Comparison of ENCODE assay signal across 8 mouse cellular contexts in the genomic region with DNA sequence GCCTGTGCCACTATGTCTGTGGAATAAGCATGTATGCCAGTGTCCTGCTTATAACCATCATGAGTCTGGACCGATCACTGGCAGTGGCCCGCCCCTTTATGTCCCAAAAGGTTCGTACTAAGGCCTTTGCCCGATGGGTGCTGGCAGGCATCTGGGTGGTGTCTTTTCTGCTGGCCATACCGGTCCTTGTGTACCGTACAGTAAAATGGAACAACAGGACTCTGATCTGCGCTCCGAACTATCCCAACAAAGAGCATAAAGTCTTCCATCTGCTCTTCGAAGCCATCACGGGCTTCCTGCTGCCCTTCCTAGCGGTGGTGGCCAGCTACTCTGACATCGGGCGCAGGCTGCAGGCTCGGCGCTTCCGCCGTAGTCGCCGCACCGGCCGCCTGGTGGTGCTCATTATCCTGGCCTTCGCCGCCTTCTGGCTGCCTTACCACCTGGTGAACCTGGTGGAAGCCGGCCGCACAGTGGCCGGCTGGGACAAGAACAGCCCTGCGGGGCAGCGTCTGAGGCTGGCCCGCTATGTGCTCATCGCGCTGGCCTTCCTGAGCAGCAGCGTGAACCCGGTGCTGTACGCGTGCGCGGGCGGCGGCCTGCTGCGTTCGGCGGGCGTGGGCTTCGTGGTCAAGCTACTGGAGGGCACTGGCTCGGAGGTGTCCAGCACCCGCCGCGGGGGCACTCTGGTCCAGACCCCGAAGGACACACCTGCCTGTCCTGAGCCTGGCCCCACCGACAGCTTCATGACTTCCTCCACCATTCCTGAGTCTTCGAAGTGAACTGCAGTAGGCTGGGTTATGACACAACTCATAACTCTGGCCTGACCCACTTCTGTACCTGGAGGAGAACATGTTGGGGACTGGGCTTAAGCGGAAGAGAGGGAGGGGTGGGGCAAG. TPM values are rescaled to one million over a fixed set of nuclear protein-coding genes. Genes with fewer than 3 reads are reported as not detected.
A peak's percentile ranks its signal among the peaks of the same experiment; 100 is the strongest.
DNase-seq lines count a peak whose midpoint lies in the region; ATAC-seq lines count a peak whose summit lies in the region.

No protein-coding gene starts in this region.

- H3K36me3 ChIP-seq in neural tube, embryonic 14.5 days (ENCODE audit: control insufficient read depth, insufficient read depth, low read length), result no peaks in the 10 kb centered on the region

- H3K27me3 ChIP-seq in neural tube, embryonic 14.5 days (ENCODE audit: control insufficient read depth, insufficient read depth, low read length), result peaks cover 23% of the 10 kb centered on the region

- WGBS in neural tube, embryonic 14.5 days, result 11% methylated on average over 50 of the region's 52 CpGs

- no peak overlapping the region; the same call in 1 of the 2 replicates for H3K27ac ChIP-seq in neural tube, embryonic 14.5 days (ENCODE audit: low read depth, low read length)

- peak overlapping the region; percentile 68 for H3K4me2 ChIP-seq in neural tube, embryonic 14.5 days (ENCODE audit: low read depth, low read length)

- DNase-seq in spleen, postnatal 4 days (ENCODE audit: low spot score in 2 of 2), result peak; percentile 50 to 79
- DNase-seq in spleen, adult 12 weeks (ENCODE audit: low spot score), result no peak
- peak; percentile 75 to 82 for DNase-seq in cerebellum, postnatal 14 days
- peak; percentile 75 for DNase-seq in kidney, adult 11 months
- DNase-seq in lung, adult 18-20 months, result peak; percentile 63 to 70
- DNase-seq in frontal cortex, postnatal 25 days (ENCODE audit: low spot score in 2 of 2), result no peak

- peak; percentile 15 for ATAC-seq in granulocyte monocyte progenitor cell, adult 5-6 weeks (replicated peaks; ENCODE audit: poor library complexity, severe bottlenecking)
- peak; percentile 73 for ATAC-seq in neural tube, embryonic 14.5 days (ENCODE audit: low read depth)

- peak overlapping the region; percentile 35 for H3K4me3 ChIP-seq in neural tube, embryonic 14.5 days (ENCODE audit: low read depth, low read length)

- no peaks in the 10 kb centered on the region for H3K9me3 ChIP-seq in neural tube, embryonic 14.5 days (ENCODE audit: control insufficient read depth, low read length)

- peak overlapping the region; percentile 50 for H3K9ac ChIP-seq in neural tube, embryonic 14.5 days (replicated peaks; ENCODE audit: low read depth, low read length)

- 0 out of 2 replicates have a peak, but pooled peaks cover 2% of the 10 kb centered on the region for H3K4me1 ChIP-seq in neural tube, embryonic 14.5 days (ENCODE audit: control insufficient read depth, insufficient read depth, low read length)

RNA-seq across cellular contexts. Expression of gene Ltb4r1, which starts 2.0 kb away (rescaled TPM):
- total RNA-seq in granulocyte monocyte progenitor cell, adult 5-6 weeks (2014; fragmentation: Nextera tagmentation), result 19.4 and 23.3 TPM in 2 replicates
- 19.8 and 25.8 TPM in 2 replicates for total RNA-seq in granulocyte monocyte progenitor cell, adult 5-6 weeks (2017)
- polyA plus RNA-seq in neural tube, embryonic 14.5 days (2014; fragmentation: Nextera tagmentation; extraction: Ambion mirVana), result 0.19 and 0.24 TPM in 2 replicates

RNA-seq across cellular contexts. Expression of gene Ltb4r2, which starts 6.5 kb away (rescaled TPM):
- 0.56 and 2.1 TPM in 2 replicates for total RNA-seq in granulocyte monocyte progenitor cell, adult 5-6 weeks (2014; fragmentation: Nextera tagmentation)
- total RNA-seq in granulocyte monocyte progenitor cell, adult 5-6 weeks (2017), result 0.34 TPM in 1 of 2 replicates, not detected in the other
- 0.27 and 0.59 TPM in 2 replicates for polyA plus RNA-seq in neural tube, embryonic 14.5 days (2014; fragmentation: Nextera tagmentation; extraction: Ambion mirVana)

RNA-seq across cellular contexts. Expression of gene Cideb, which starts 9.5 kb away (rescaled TPM):
- not detected in 2 replicates for total RNA-seq in granulocyte monocyte progenitor cell, adult 5-6 weeks (2014; fragmentation: Nextera tagmentation)
- not detected in 2 replicates for total RNA-seq in granulocyte monocyte progenitor cell, adult 5-6 weeks (2017)
- not detected in 2 replicates for polyA plus RNA-seq in neural tube, embryonic 14.5 days (2014; fragmentation: Nextera tagmentation; extraction: Ambion mirVana)

RNA-seq across cellular contexts. Expression of gene Adcy4, which starts 16.1 kb away (rescaled TPM):
- not detected in 2 replicates for total RNA-seq in granulocyte monocyte progenitor cell, adult 5-6 weeks (2014; fragmentation: Nextera tagmentation)
- not detected in 2 replicates for total RNA-seq in granulocyte monocyte progenitor cell, adult 5-6 weeks (2017)
- polyA plus RNA-seq in neural tube, embryonic 14.5 days (2014; fragmentation: Nextera tagmentation; extraction: Ambion mirVana), result 1.9 and 3.9 TPM in 2 replicates

RNA-seq across cellular contexts. Expression of gene Ripk3, which starts 20.9 kb away (rescaled TPM):
- total RNA-seq in granulocyte monocyte progenitor cell, adult 5-6 weeks (2014; fragmentation: Nextera tagmentation), result 104 and 157 TPM in 2 replicates
- total RNA-seq in granulocyte monocyte progenitor cell, adult 5-6 weeks (2017), result 40.9 and 42.4 TPM in 2 replicates
- 1.9 and 2.2 TPM in 2 replicates for polyA plus RNA-seq in neural tube, embryonic 14.5 days (2014; fragmentation: Nextera tagmentation; extraction: Ambion mirVana)

Comparison
In these comparisons a context has a peak if more than half of its experiments do, and no peak if none do; other contexts are left out.
1. DNase-seq: peak in spleen, postnatal 4 days (2 of 2), cerebellum, postnatal 14 days (2 of 2), kidney, adult 11 months (single experiment) and lung, adult 18-20 months (2 of 2); none in spleen, adult 12 weeks (single experiment) and frontal cortex, postnatal 25 days (0 of 2).